ENCODE assay signal across 31 mouse cellular contexts in the genomic region with DNA sequence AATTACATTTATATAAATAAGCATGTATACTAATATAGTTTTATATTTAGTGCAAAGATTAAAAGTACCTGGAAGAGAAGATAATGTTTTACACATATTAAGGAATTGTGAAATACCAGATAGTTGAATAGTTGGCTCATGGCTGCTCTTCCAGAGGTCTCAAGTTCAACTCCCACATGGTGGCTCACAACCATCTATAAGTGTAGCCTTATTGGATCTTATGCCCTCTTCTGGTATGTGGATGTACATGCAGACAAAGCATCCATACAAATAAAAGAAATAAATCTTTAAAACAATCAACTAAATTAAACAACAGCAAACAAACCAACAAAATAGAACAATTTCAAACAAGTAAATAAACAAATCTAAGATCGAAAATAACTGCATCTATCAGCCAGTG. TPM values are rescaled to one million over a fixed set of nuclear protein-coding genes. Genes with fewer than 3 reads are reported as not detected.
DNase-seq lines count a peak whose midpoint lies in the region; ATAC-seq and TF ChIP-seq lines count a peak whose summit lies in the region.
"Had no signal": no experiment of that assay in that cellular context is flagged by ENCODE, and none has a peak within 500 bp of the region (broad histone marks: within the 10 kb centered on the region; RNA-seq: fewer than 3 reads in every experiment).

No protein-coding gene starts in this region.

- no peak overlapping the region for H3K27ac ChIP-seq in liver, embryonic 14.5 days
- no peak overlapping the region for H3K27ac ChIP-seq in liver, postnatal 0 days (ENCODE audit: low read depth)
- H3K27ac ChIP-seq: embryonic facial prominence, embryonic 12.5 days; embryonic facial prominence, embryonic 15.5 days; heart, adult 2 months; heart, embryonic 10.5 days; heart, embryonic 13.5 days; hindbrain, embryonic 14.5 days; hindbrain, postnatal 0 days; intestine, embryonic 15.5 days had no signal

- H3K4me2 ChIP-seq in liver, embryonic 14.5 days (ENCODE audit: low read depth), result no peak overlapping the region
- no peak overlapping the region for H3K4me2 ChIP-seq in liver, postnatal 0 days (ENCODE audit: low read depth, low read length)
- H3K4me2 ChIP-seq: embryonic facial prominence, embryonic 12.5 days; embryonic facial prominence, embryonic 15.5 days; heart, embryonic 13.5 days; hindbrain, embryonic 14.5 days; intestine, embryonic 15.5 days had no signal

- no peaks in the 10 kb centered on the region for H3K36me3 ChIP-seq in liver, embryonic 14.5 days (replicated peaks; ENCODE audit: control insufficient read depth, insufficient read depth, low read depth)
- no peaks in the 10 kb centered on the region for H3K36me3 ChIP-seq in liver, postnatal 0 days (replicated peaks; ENCODE audit: insufficient read depth, low read length)
- H3K36me3 ChIP-seq in splenic B cell, adult 2 months (ENCODE audit: control insufficient read depth, insufficient read depth, low read length, poor library complexity, severe bottlenecking), result no peaks in the 10 kb centered on the region
- H3K36me3 ChIP-seq: embryonic facial prominence, embryonic 12.5 days; embryonic facial prominence, embryonic 15.5 days; heart, embryonic 10.5 days; heart, embryonic 13.5 days; intestine, embryonic 15.5 days had no signal

- 65% methylated on average over 1 of the region's 1 CpGs for WGBS in liver, embryonic 14.5 days (ENCODE audit: insufficient replicate concordance)
- WGBS in liver, postnatal 0 days (ENCODE audit: insufficient replicate concordance), result 71% methylated on average over 1 of the region's 1 CpGs

- H3K4me3 ChIP-seq in liver, embryonic 14.5 days (ENCODE audit: insufficient read depth in 1 of 2, low read depth in 2 of 2, low read length in 2 of 2), result no peak overlapping the region
- H3K4me3 ChIP-seq in liver, postnatal 0 days (ENCODE audit: low read depth, low read length), result no peak overlapping the region
- H3K4me3 ChIP-seq: embryonic facial prominence, embryonic 12.5 days; embryonic facial prominence, embryonic 15.5 days; heart, adult 2 months; heart, embryonic 10.5 days; heart, embryonic 13.5 days; intestine, embryonic 15.5 days had no signal

- ATAC-seq in CD4-positive, CD25-positive, alpha-beta regulatory T cell, adult 4 months, result no peak
- no peak for ATAC-seq in liver, embryonic 14.5 days (ENCODE audit: insufficient read depth)
- no peak for ATAC-seq in liver, postnatal 0 days
- ATAC-seq: forebrain, embryonic 14.5 days; forebrain, postnatal 0 days; hindbrain, postnatal 0 days; intestine, embryonic 15.5 days had no signal

- TF ChIP-seq CTCF in liver, embryonic 14.5 days (IDR thresholded peaks at IDR 0.05; ENCODE audit: low read depth), result peak; percentile 17; the same call in 1 of the 2 replicates
- TF ChIP-seq CTCF in liver, postnatal 0 days (IDR thresholded peaks at IDR 0.05; ENCODE audit: low read depth), result no peak; the same call in 1 of the 2 replicates

- H3K27me3 ChIP-seq in liver, embryonic 14.5 days (ENCODE audit: control insufficient read depth, insufficient read depth, low read length), result no peaks in the 10 kb centered on the region
- H3K27me3 ChIP-seq in liver, postnatal 0 days (ENCODE audit: insufficient read depth, low read length), result no peaks in the 10 kb centered on the region
- no peaks in the 10 kb centered on the region for H3K27me3 ChIP-seq in splenic B cell, adult 2 months (ENCODE audit: control insufficient read depth, insufficient read depth, low read length, poor library complexity, severe bottlenecking)
- H3K27me3 ChIP-seq: embryonic facial prominence, embryonic 12.5 days; embryonic facial prominence, embryonic 15.5 days; heart, embryonic 13.5 days; intestine, embryonic 15.5 days had no signal

- no peak for TF ChIP-seq EP300 in liver, embryonic 14.5 days (IDR thresholded peaks at IDR 0.05; ENCODE audit: low read depth)
- TF ChIP-seq EP300 in liver, postnatal 0 days (IDR thresholded peaks at IDR 0.05; ENCODE audit: low read depth), result no peak

- H3K4me1 ChIP-seq in liver, embryonic 14.5 days (replicated peaks; ENCODE audit: control insufficient read depth in 2 of 2, insufficient read depth in 2 of 2, low read length in 1 of 2), result no peaks in the 10 kb centered on the region
- H3K4me1 ChIP-seq in liver, postnatal 0 days (ENCODE audit: insufficient read depth), result no peaks in the 10 kb centered on the region
- H3K4me1 ChIP-seq: embryonic facial prominence, embryonic 12.5 days; embryonic facial prominence, embryonic 15.5 days; heart, embryonic 10.5 days; heart, embryonic 13.5 days; intestine, embryonic 15.5 days had no signal

- H3K9me3 ChIP-seq in liver, embryonic 14.5 days (ENCODE audit: control insufficient read depth, low read length), result no peaks in the 10 kb centered on the region
- no peaks in the 10 kb centered on the region for H3K9me3 ChIP-seq in liver, postnatal 0 days (ENCODE audit: low read length)
- H3K9me3 ChIP-seq: embryonic facial prominence, embryonic 12.5 days; embryonic facial prominence, embryonic 15.5 days; heart, embryonic 10.5 days; intestine, embryonic 15.5 days had no signal

- peak; percentile 17 for DNase-seq in CD4-positive, CD25-positive, alpha-beta regulatory T cell, adult 2 months (ENCODE audit: low read depth, low spot score)
- DNase-seq in liver, embryonic 14.5 days (ENCODE audit: low read depth in 3 of 3, low spot score in 3 of 3), result no peak
- DNase-seq in liver, postnatal 0 days, result no peak
- DNase-seq in NIH3T3 (ENCODE audit: low read depth), result peak; percentile 21
- peak; percentile 29 for DNase-seq in splenic B cell, adult 2 months (ENCODE audit: low read depth, low spot score)
- DNase-seq in cerebellum, adult 8-10 months, result no peak
- no peak for DNase-seq in kidney, postnatal 4 days
- DNase-seq: adrenal gland, adult 2 months; adrenal gland, postnatal 14 days; cerebellum, adult 11-12 months; cerebellum, adult 9-10 months; cerebellum, postnatal 25 days; forebrain, postnatal 0 days; gastrocnemius, postnatal 36 days; heart, adult 2 months; heart, postnatal 14 days; heart, postnatal 4 days; kidney, adult 11 months had no signal

- no peak overlapping the region for H3K9ac ChIP-seq in liver, embryonic 14.5 days (replicated peaks)
- no peak overlapping the region for H3K9ac ChIP-seq in liver, postnatal 0 days (replicated peaks)
- H3K9ac ChIP-seq: embryonic facial prominence, embryonic 12.5 days; embryonic facial prominence, embryonic 15.5 days; forebrain, postnatal 0 days; heart, embryonic 13.5 days; hindbrain, embryonic 14.5 days; intestine, embryonic 15.5 days had no signal

RNA-seq across cellular contexts. Expression of gene Vrk2, which starts 48.3 kb away (rescaled TPM):
- polyA plus RNA-seq in CD4-positive, CD25-positive, alpha-beta regulatory T cell, adult 4 months (2017; shearing (Covaris generic)), result 10 to 100 TPM; 48.1 to 52.4 TPM
- 5.2 and 10.5 TPM in 2 replicates for polyA plus RNA-seq in liver, embryonic 14.5 days (2012; rRNA removed)
- 23.0 and 24.9 TPM in 2 replicates for polyA plus RNA-seq in liver, embryonic 14.5 days (2014; fragmentation: Nextera tagmentation; extraction: Ambion mirVana)
- polyA plus RNA-seq in liver, postnatal 0 days (2015; fragmentation: Nextera tagmentation; extraction: Ambion mirVana), result 13.1 and 13.6 TPM in 2 replicates

RNA-seq across cellular contexts. Expression of gene Gm6899, which starts 49.1 kb away (rescaled TPM):
- polyA plus RNA-seq in CD4-positive, CD25-positive, alpha-beta regulatory T cell, adult 4 months (2017; shearing (Covaris generic)), result not detected
- polyA plus RNA-seq in liver, embryonic 14.5 days (2012; rRNA removed), result not detected in 2 replicates
- 0.25 TPM in 1 of 2 replicates, not detected in the other for polyA plus RNA-seq in liver, embryonic 14.5 days (2014; fragmentation: Nextera tagmentation; extraction: Ambion mirVana)
- not detected in 2 replicates for polyA plus RNA-seq in liver, postnatal 0 days (2015; fragmentation: Nextera tagmentation; extraction: Ambion mirVana)
- polyA plus RNA-seq: adrenal gland, adult 2 months; C2C12; embryonic facial prominence, embryonic 15.5 days; forebrain, embryonic 11.5 days; forebrain, embryonic 14.5 days; forebrain, postnatal 0 days; frontal cortex, adult 2 months; heart, adult 2 months; heart, embryonic 10.5 days; heart, embryonic 16.5 days; hindbrain, embryonic 14.5 days; hindbrain, postnatal 0 days; intestine, embryonic 15.5 days had no signal

Comparison
In these comparisons a context has a peak if more than half of its experiments do, and no peak if none do; other contexts are left out.
1. DNase-seq: peak in CD4-positive, CD25-positive, alpha-beta regulatory T cell, adult 2 months (single experiment), NIH3T3 (single experiment) and splenic B cell, adult 2 months (single experiment); none in liver, embryonic 14.5 days (0 of 3), liver, postnatal 0 days (single experiment), cerebellum, adult 8-10 months (single experiment) and kidney, postnatal 4 days (0 of 2).